Mouse (Mus musculus) layer of hippocampus, adult 9-10 months (tissue): ENCODE data around the gene Rnf157.

ENCODE experiments used
- DNase-seq: peaks from one replicate; pipeline ENCODE4 v3.0.0; 2022; ENCODE audit warnings: low spot score

The Rnf157 gene

GRCm38 (mm10) chr11:116335244-116336036, 77.4 kb downstream of the Rnf157 start, which contains the start of gene Foxj1:
Gene Foxj1, minus strand, starts transcription at chr11:116335399.
- DNase-seq: peak; percentile 89

GRCm38 (mm10) chr11:116334417-116334782, 78.4 kb downstream of the Rnf157 start:
- no peak for DNase-seq

GRCm38 (mm10) chr11:116333526-116334416, 79.1 kb downstream of the Rnf157 start:
- no peak for DNase-seq

- DNase-seq: no peak
Observed at GRCm38 (mm10) chr11:116332983-116333270, 79.9 kb downstream of the Rnf157 start.

GRCm38 (mm10) chr11:116332232-116332982, 80.4 kb downstream of the Rnf157 start:
- DNase-seq: no peak

- no peak for DNase-seq
Observed at GRCm38 (mm10) chr11:116330211-116330518, 82.7 kb downstream of the Rnf157 start.

- no peak for DNase-seq
Observed at GRCm38 (mm10) chr11:116329314-116330210, 83.3 kb downstream of the Rnf157 start.

GRCm38 (mm10) chr11:116326963-116327603, 85.7 kb downstream of the Rnf157 start:
- no peak for DNase-seq

GRCm38 (mm10) chr11:116318719-116319659, 93.8 kb downstream of the Rnf157 start:
- peak; percentile 66 for DNase-seq

- DNase-seq: no peak
Observed at GRCm38 (mm10) chr11:116312359-116312758, 100.5 kb downstream of the Rnf157 start.

- no peak for DNase-seq
Observed at GRCm38 (mm10) chr11:116311169-116311568, 101.7 kb downstream of the Rnf157 start.

- no peak for DNase-seq
Observed at GRCm38 (mm10) chr11:116309601-116310000, 103.2 kb downstream of the Rnf157 start.

- no peak for DNase-seq
Observed at GRCm38 (mm10) chr11:116307762-116308531, 104.9 kb downstream of the Rnf157 start.

GRCm38 (mm10) chr11:116307019-116307725, 105.7 kb downstream of the Rnf157 start, which contains the start of gene Exoc7:
Gene Exoc7, minus strand, starts transcription at chr11:116307233.
- no peak for DNase-seq

GRCm38 (mm10) chr11:116306126-116306982, 106.5 kb downstream of the Rnf157 start:
- DNase-seq: peak; percentile 48

GRCm38 (mm10) chr11:116305423-116305822, 107.4 kb downstream of the Rnf157 start:
- no peak for DNase-seq

GRCm38 (mm10) chr11:116298621-116299020, 114.2 kb downstream of the Rnf157 start:
- no peak for DNase-seq
